In the genomic region with DNA sequence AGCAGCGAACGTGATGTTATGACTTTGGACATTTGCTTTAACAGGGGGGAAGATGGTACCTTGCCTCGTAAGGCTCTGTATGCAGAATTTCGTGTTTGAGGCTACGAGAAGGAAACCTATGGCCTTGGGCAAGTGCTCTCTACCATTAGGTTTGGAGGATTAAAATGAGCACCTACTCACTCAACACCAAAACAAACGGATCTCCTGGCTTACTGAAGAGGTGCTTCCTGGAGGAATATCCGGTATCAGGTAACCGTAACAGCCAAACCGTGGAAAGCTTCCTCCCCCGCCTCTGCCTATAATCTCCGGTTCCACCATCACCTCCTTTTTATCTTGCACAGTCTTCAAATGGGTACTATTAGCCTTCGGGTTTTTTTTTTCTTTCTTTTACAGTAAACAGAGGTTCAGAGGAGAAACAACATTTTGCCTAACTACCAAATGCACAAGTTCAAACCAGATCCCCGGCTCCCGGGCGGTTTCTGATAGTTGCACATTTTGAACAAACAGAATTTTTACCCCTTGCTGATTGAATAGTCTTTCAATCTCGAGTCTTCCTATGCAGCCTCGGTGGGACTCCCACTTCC, we compare ENCODE assay signal across 8 mouse cellular contexts. TPM values are rescaled to one million over a fixed set of nuclear protein-coding genes. Genes with fewer than 3 reads are reported as not detected.
DNase-seq lines count a peak whose midpoint lies in the region; ATAC-seq and TF ChIP-seq lines count a peak whose summit lies in the region.

No protein-coding gene starts in this region.

- H3K4me2 ChIP-seq in forebrain, embryonic 12.5 days, result peak overlapping the region; percentile 73
- peak overlapping the region; percentile 87 for H3K4me2 ChIP-seq in limb, embryonic 14.5 days (replicated peaks; ENCODE audit: low read depth, low read length, severe bottlenecking)
- peak overlapping the region; percentile 89 for H3K4me2 ChIP-seq in stomach, embryonic 14.5 days (replicated peaks; ENCODE audit: low read depth, low read length)

- H3K4me1 ChIP-seq in kidney, adult 2 months (ENCODE audit: control insufficient read depth, insufficient read depth, low read length), result peaks cover 8% of the 10 kb centered on the region; the same call in 1 of the 2 replicates
- no peaks in the 10 kb centered on the region; a peak in 1 of 4 replicates for H3K4me1 ChIP-seq in ES-E14 (ENCODE audit: control insufficient read depth in 2 of 2, insufficient read depth in 2 of 2, low read length in 2 of 2, poor library complexity in 1 of 2)
- H3K4me1 ChIP-seq in forebrain, embryonic 12.5 days, result peaks cover 19% of the 10 kb centered on the region
- peaks cover 17% of the 10 kb centered on the region for H3K4me1 ChIP-seq in limb, embryonic 14.5 days (ENCODE audit: control insufficient read depth, insufficient read depth, low read length)
- 0 out of 2 replicates have a peak, but pooled peaks cover 9% of the 10 kb centered on the region for H3K4me1 ChIP-seq in stomach, embryonic 14.5 days (ENCODE audit: control insufficient read depth, insufficient read depth, low read length)

- TF ChIP-seq POLR2A in kidney, adult 2 months (IDR thresholded peaks at IDR 0.05; ENCODE audit: low read depth, low read length), result no peak
- TF ChIP-seq POLR2A in limb, embryonic 14.5 days (IDR thresholded peaks at IDR 0.05; ENCODE audit: borderline replicate concordance, extremely low read depth, insufficient read depth, insufficient read length), result no peak

- peak overlapping the region; percentile 100 for H3K9ac ChIP-seq in ES-E14 (ENCODE audit: insufficient read depth, low read depth, low read length, poor library complexity, severe bottlenecking)
- peak overlapping the region; percentile 83 for H3K9ac ChIP-seq in forebrain, embryonic 12.5 days
- H3K9ac ChIP-seq in limb, embryonic 14.5 days (ENCODE audit: low read depth, low read length, severe bottlenecking), result peak overlapping the region; percentile 97
- peak overlapping the region; percentile 96 for H3K9ac ChIP-seq in stomach, embryonic 14.5 days (replicated peaks; ENCODE audit: low read depth, low read length)

- H3K36me3 ChIP-seq in kidney, adult 2 months (ENCODE audit: control insufficient read depth, insufficient read depth, low read length), result peaks cover 8% of the 10 kb centered on the region
- peaks cover 33% of the 10 kb centered on the region for H3K36me3 ChIP-seq in ES-E14 (ENCODE audit: control insufficient read depth, insufficient read depth, low read length, poor library complexity, severe bottlenecking)
- peaks cover 49% of the 10 kb centered on the region for H3K36me3 ChIP-seq in forebrain, embryonic 12.5 days (replicated peaks)
- H3K36me3 ChIP-seq in limb, embryonic 14.5 days (ENCODE audit: control insufficient read depth, insufficient read depth, low read length), result peaks cover 53% of the 10 kb centered on the region
- H3K36me3 ChIP-seq in stomach, embryonic 14.5 days (ENCODE audit: control insufficient read depth, insufficient read depth, low read length), result peaks cover 49% of the 10 kb centered on the region

- WGBS in kidney, adult 2 months, result under 1% methylated on average over 17 of the region's 17 CpGs
- WGBS in forebrain, embryonic 12.5 days, result 15% methylated on average over 17 of the region's 17 CpGs
- WGBS in limb, embryonic 14.5 days, result 8% methylated on average over 17 of the region's 17 CpGs
- 9% methylated on average over 17 of the region's 17 CpGs for WGBS in stomach, embryonic 14.5 days

- in situ Hi-C loops in ES-E14 (cut with MboI; ENCODE audit: low sequenced_read_pairs in 2 of 2, unreplicated experiment in 2 of 2), result loop anchor here (10.0 to 25.0 kb wide), 2 partner anchors 199 to 441 kb away; no protein-coding TSS in a partner anchor

- no peaks in the 10 kb centered on the region for H3K9me3 ChIP-seq in ES-E14 (ENCODE audit: control insufficient read depth, insufficient read depth, low read depth, low read length)
- no peaks in the 10 kb centered on the region for H3K9me3 ChIP-seq in forebrain, embryonic 12.5 days
- H3K9me3 ChIP-seq in limb, embryonic 14.5 days (ENCODE audit: control insufficient read depth, low read length), result no peaks in the 10 kb centered on the region
- H3K9me3 ChIP-seq in stomach, embryonic 14.5 days (ENCODE audit: control insufficient read depth, low read depth, low read length), result no peaks in the 10 kb centered on the region

- H3K27ac ChIP-seq in kidney, adult 2 months (ENCODE audit: insufficient read depth, low read depth, low read length), result peak overlapping the region; percentile 56; the same call in 1 of the 2 replicates
- peak overlapping the region; percentile 93 for H3K27ac ChIP-seq in ES-E14 (ENCODE audit: insufficient read depth, low read depth, low read length, poor library complexity, severe bottlenecking)
- H3K27ac ChIP-seq in forebrain, embryonic 12.5 days, result peak overlapping the region; percentile 93
- peak overlapping the region; percentile 81 for H3K27ac ChIP-seq in limb, embryonic 14.5 days (replicated peaks; ENCODE audit: low read depth, low read length)
- peak overlapping the region; percentile 72 for H3K27ac ChIP-seq in stomach, embryonic 14.5 days (ENCODE audit: low read length)

- peak; percentile 12 for DNase-seq in kidney, adult 2 months
- no peak for DNase-seq in kidney, postnatal 14 days
- DNase-seq in ES-E14 (ENCODE audit: low read depth, low spot score), result peak; percentile 20
- DNase-seq in limb, embryonic 14.5 days (ENCODE audit: low spot score), result peak; percentile 3
- DNase-seq in left cerebral cortex, adult 18-20 months (ENCODE audit: low spot score in 2 of 2), result no peak
- no peak for DNase-seq in cerebellum, adult 18-20 months

- H3K27me3 ChIP-seq in kidney, adult 2 months (replicated peaks; ENCODE audit: control insufficient read depth, insufficient read depth, low read length), result no peaks in the 10 kb centered on the region
- no peaks in the 10 kb centered on the region for H3K27me3 ChIP-seq in forebrain, embryonic 12.5 days
- H3K27me3 ChIP-seq in limb, embryonic 14.5 days (ENCODE audit: control insufficient read depth, insufficient read depth, low read length), result no peaks in the 10 kb centered on the region
- H3K27me3 ChIP-seq in stomach, embryonic 14.5 days (ENCODE audit: control insufficient read depth, insufficient read depth, low read length), result no peaks in the 10 kb centered on the region

- H3K4me3 ChIP-seq in kidney, adult 2 months (ENCODE audit: insufficient read depth, low read depth, low read length), result peak overlapping the region; percentile 79
- peak overlapping the region; percentile 93 to 97 for H3K4me3 ChIP-seq in ES-E14 (ENCODE audit: insufficient read depth in 1 of 2, low read depth in 1 of 2, low read length in 2 of 2, poor library complexity in 1 of 2, severe bottlenecking in 1 of 2)
- peak overlapping the region; percentile 87 for H3K4me3 ChIP-seq in forebrain, embryonic 12.5 days (replicated peaks)
- peak overlapping the region; percentile 98 for H3K4me3 ChIP-seq in limb, embryonic 14.5 days (replicated peaks; ENCODE audit: low read length)
- H3K4me3 ChIP-seq in stomach, embryonic 14.5 days (ENCODE audit: low read depth, low read length), result peak overlapping the region; percentile 75

- no peak for ATAC-seq in forebrain, embryonic 12.5 days (ENCODE audit: low FRiP score)
- no peak for ATAC-seq in limb, embryonic 14.5 days (ENCODE audit: low FRiP score, low read depth)
- ATAC-seq in stomach, embryonic 14.5 days (ENCODE audit: insufficient number of reproducible peaks, insufficient read depth, low FRiP score, low read depth), result no peak

- no peak for TF ChIP-seq CTCF in kidney, adult 2 months (conservative IDR thresholded peaks at IDR 0.05; ENCODE audit: insufficient read depth, insufficient read length, low read depth, low read length)

TF ChIP-seq in ES-E14, 5 proteins besides CTCF, POLR2A, EP300 and RAD21 (continues in another document):
- no peak for TF ChIP-seq MAFK (IDR thresholded peaks at IDR 0.05; ENCODE audit: insufficient read depth, low read depth, low read length)
- no peak for TF ChIP-seq ZNF384 (IDR thresholded peaks at IDR 0.05; ENCODE audit: low read depth, low read length)
- no peak for TF ChIP-seq HCFC1 (IDR thresholded peaks at IDR 0.05; ENCODE audit: borderline replicate concordance, insufficient read depth, low read length)
- no peak for TF ChIP-seq CHD2 (IDR thresholded peaks at IDR 0.05; ENCODE audit: low read depth, low read length)

RNA-seq across cellular contexts. Expression of gene Cog4, which starts 0.5 kb away (rescaled TPM):
- 40.1 and 42.9 TPM in 2 replicates for polyA plus RNA-seq in kidney, adult 2 months (2012; rRNA removed)
- total RNA-seq in ES-E14 (2012; rRNA removed), result 59.4 and 64.7 TPM in 2 replicates
- 64.5 and 73.6 TPM in 2 replicates for polyA plus RNA-seq in forebrain, embryonic 12.5 days (2016; fragmentation: Nextera tagmentation; extraction: Ambion mirVana)
- polyA plus RNA-seq in limb, embryonic 14.5 days (2012; rRNA removed), result 41.2 and 44.5 TPM in 2 replicates
- polyA plus RNA-seq in limb, embryonic 14.5 days (2014; fragmentation: Nextera tagmentation; extraction: Ambion mirVana), result 65.5 and 75.4 TPM in 2 replicates
- 61.5 and 67.4 TPM in 2 replicates for polyA plus RNA-seq in stomach, embryonic 14.5 days (2014; fragmentation: Nextera tagmentation; extraction: Ambion mirVana)
- total RNA-seq in left cerebral cortex, adult 18-20 months (2021), result 10 to 100 TPM; 54.3 to 58.6 TPM

RNA-seq across cellular contexts. Expression of gene Sf3b3, which starts 0.7 kb away (rescaled TPM):
- polyA plus RNA-seq in kidney, adult 2 months (2012; rRNA removed), result 22.6 and 25.9 TPM in 2 replicates
- 210 and 244 TPM in 2 replicates for total RNA-seq in ES-E14 (2012; rRNA removed)
- 187 and 189 TPM in 2 replicates for polyA plus RNA-seq in forebrain, embryonic 12.5 days (2016; fragmentation: Nextera tagmentation; extraction: Ambion mirVana)
- 92.7 and 96.2 TPM in 2 replicates for polyA plus RNA-seq in limb, embryonic 14.5 days (2012; rRNA removed)
- polyA plus RNA-seq in limb, embryonic 14.5 days (2014; fragmentation: Nextera tagmentation; extraction: Ambion mirVana), result 132 and 150 TPM in 2 replicates
- 148 TPM in 2 replicates for polyA plus RNA-seq in stomach, embryonic 14.5 days (2014; fragmentation: Nextera tagmentation; extraction: Ambion mirVana)
- total RNA-seq in left cerebral cortex, adult 18-20 months (2021), result 10 to 100 TPM; 61.7 to 63.8 TPM

RNA-seq across cellular contexts. Expression of gene Il34, which starts 40.2 kb away (rescaled TPM):
- 21.8 and 26.3 TPM in 2 replicates for polyA plus RNA-seq in kidney, adult 2 months (2012; rRNA removed)
- total RNA-seq in ES-E14 (2012; rRNA removed), result 4.6 and 5.4 TPM in 2 replicates
- 0.26 and 0.63 TPM in 2 replicates for polyA plus RNA-seq in forebrain, embryonic 12.5 days (2016; fragmentation: Nextera tagmentation; extraction: Ambion mirVana)
- polyA plus RNA-seq in limb, embryonic 14.5 days (2012; rRNA removed), result 1.4 and 1.6 TPM in 2 replicates
- 0.95 and 1.2 TPM in 2 replicates for polyA plus RNA-seq in limb, embryonic 14.5 days (2014; fragmentation: Nextera tagmentation; extraction: Ambion mirVana)
- polyA plus RNA-seq in stomach, embryonic 14.5 days (2014; fragmentation: Nextera tagmentation; extraction: Ambion mirVana), result 1.2 and 1.5 TPM in 2 replicates
- 100 to 1,000 TPM; 102 to 106 TPM for total RNA-seq in left cerebral cortex, adult 18-20 months (2021)

RNA-seq across cellular contexts. Expression of gene Fuk, which starts 56.4 kb away (rescaled TPM):
- polyA plus RNA-seq in kidney, adult 2 months (2012; rRNA removed), result 17.9 and 21.3 TPM in 2 replicates
- total RNA-seq in ES-E14 (2012; rRNA removed), result 17.8 and 23.3 TPM in 2 replicates
- polyA plus RNA-seq in forebrain, embryonic 12.5 days (2016; fragmentation: Nextera tagmentation; extraction: Ambion mirVana), result 13.2 and 14.4 TPM in 2 replicates
- polyA plus RNA-seq in limb, embryonic 14.5 days (2012; rRNA removed), result 16.2 and 22.4 TPM in 2 replicates
- 10.4 and 10.6 TPM in 2 replicates for polyA plus RNA-seq in limb, embryonic 14.5 days (2014; fragmentation: Nextera tagmentation; extraction: Ambion mirVana)
- polyA plus RNA-seq in stomach, embryonic 14.5 days (2014; fragmentation: Nextera tagmentation; extraction: Ambion mirVana), result 8.2 and 9.0 TPM in 2 replicates
- 10 to 100 TPM; 18.8 to 18.9 TPM for total RNA-seq in left cerebral cortex, adult 18-20 months (2021)

Comparison
In these comparisons a context has a peak if more than half of its experiments do, and no peak if none do; other contexts are left out.
1. DNase-seq: peak in kidney, adult 2 months (single experiment), ES-E14 (single experiment) and limb, embryonic 14.5 days (single experiment); none in kidney, postnatal 14 days (single experiment), left cerebral cortex, adult 18-20 months (0 of 2) and cerebellum, adult 18-20 months (0 of 2).
2. Peak in every context shown above with its lines, with median percentiles within 50 percentile points of each other: H3K27ac ChIP-seq, H3K4me3 ChIP-seq, H3K9ac ChIP-seq and H3K4me2 ChIP-seq.